Comparison of ENCODE assay signal across 15 mouse cellular contexts in genomic region chr4:87024556-87024955, GRCm38 (mm10).
"Had no signal": no experiment of that assay in that cellular context is flagged by ENCODE, and none has a peak within 500 bp of the region (broad histone marks: within the 10 kb centered on the region; RNA-seq: fewer than 3 reads in every experiment).

No protein-coding gene starts in this region.

- H3K4me1 ChIP-seq: limb, embryonic 12.5 days; midbrain, embryonic 15.5 days; neural tube, embryonic 12.5 days; stomach, embryonic 15.5 days had no signal

- H3K36me3 ChIP-seq: kidney, embryonic 15.5 days; limb, embryonic 12.5 days; midbrain, embryonic 10.5 days; midbrain, embryonic 15.5 days; neural tube, embryonic 12.5 days; stomach, embryonic 15.5 days had no signal

- H3K4me2 ChIP-seq: kidney, embryonic 15.5 days; limb, embryonic 12.5 days; midbrain, embryonic 15.5 days; neural tube, embryonic 12.5 days; stomach, embryonic 15.5 days had no signal

- H3K4me3 ChIP-seq: kidney, embryonic 15.5 days; limb, embryonic 12.5 days; midbrain, embryonic 10.5 days; midbrain, embryonic 15.5 days; neural tube, embryonic 12.5 days; stomach, embryonic 15.5 days had no signal

- ATAC-seq: intestine, embryonic 16.5 days; lung, postnatal 0 days; midbrain, embryonic 15.5 days had no signal

- DNase-seq: kidney, adult 2 months; kidney, postnatal 14 days; lung, adult 18-20 months; lung, postnatal 36 days; thymus, adult 2 months; thymus, postnatal 25 days had no signal

- H3K27ac ChIP-seq: kidney, embryonic 15.5 days; limb, embryonic 12.5 days; liver, embryonic 14.5 days; midbrain, embryonic 10.5 days; midbrain, embryonic 15.5 days; neural tube, embryonic 12.5 days; stomach, embryonic 15.5 days had no signal

- H3K27me3 ChIP-seq: kidney, embryonic 15.5 days; limb, embryonic 12.5 days; midbrain, embryonic 15.5 days; neural tube, embryonic 12.5 days; stomach, embryonic 15.5 days had no signal

- H3K9ac ChIP-seq: kidney, embryonic 15.5 days; limb, embryonic 12.5 days; liver, embryonic 14.5 days; midbrain, embryonic 15.5 days; neural tube, embryonic 12.5 days; stomach, embryonic 15.5 days had no signal

- H3K9me3 ChIP-seq: kidney, embryonic 15.5 days; limb, embryonic 12.5 days; midbrain, embryonic 10.5 days; midbrain, embryonic 15.5 days; neural tube, embryonic 12.5 days; stomach, embryonic 15.5 days had no signal
